Mouse (Mus musculus) intestine, postnatal 0 days (tissue): ENCODE data around the gene Frat1. TPM values are rescaled to one million over a fixed set of nuclear protein-coding genes. Genes with fewer than 3 reads are reported as not detected.
A peak's percentile ranks its signal among the peaks of the same experiment; 100 is the strongest.

Experiments used
- ATAC-seq: fragments of 200-750 bp; cut with Nextera tagmentation; 2 replicates; pipeline ENCODE4 v1.8.0; 2017; ENCODE audit warnings: mild to moderate bottlenecking, moderate TSS enrichment, moderate library complexity
- H3K27ac ChIP-seq: fragments of 300-500 bp; sonication (generic); 2 replicates; pipeline ENCODE4 v1.5.1; 2014; ENCODE audit warnings: mild to moderate bottlenecking, low read depth, low read length, moderate library complexity
- H3K27me3 ChIP-seq: fragments of 300-500 bp; sonication (generic); replicated peaks from 2 replicates; pipeline ENCODE4 v1.6.1; 2014; ENCODE audit warnings: low read length, mixed read lengths; ENCODE audit not compliant: control insufficient read depth, insufficient read depth
- H3K36me3 ChIP-seq: fragments of 300-500 bp; sonication (generic); 2 replicates; pipeline ENCODE4 v1.6.1; 2014; ENCODE audit warnings: mild to moderate bottlenecking, moderate library complexity; ENCODE audit not compliant: control insufficient read depth, insufficient read depth
- H3K4me1 ChIP-seq: fragments of 300-500 bp; sonication (generic); replicated peaks from 2 replicates; pipeline ENCODE4 v1.6.1; 2014; ENCODE audit warnings: antibody characterized with exemption, low read length, mixed read lengths; ENCODE audit not compliant: control insufficient read depth, insufficient read depth
- H3K4me2 ChIP-seq: fragments of 300-500 bp; sonication (generic); replicated peaks from 2 replicates; pipeline ENCODE4 v1.6.1; 2014; ENCODE audit warnings: low read depth, mild to moderate bottlenecking, moderate library complexity
- H3K4me3 ChIP-seq: fragments of 300-500 bp; sonication (generic); 2 replicates; pipeline ENCODE4 v1.5.1; 2014; ENCODE audit warnings: low read depth, low read length
- H3K9ac ChIP-seq: fragments of 300-500 bp; sonication (generic); 2 replicates; pipeline ENCODE4 v1.6.1; 2014; ENCODE audit warnings: mild to moderate bottlenecking, low read depth, low read length
- H3K9me3 ChIP-seq: fragments of 300-500 bp; sonication (generic); 2 replicates; pipeline ENCODE4 v1.6.1; 2016; ENCODE audit warnings: mixed run types; ENCODE audit not compliant: control insufficient read depth
- CTCF ChIP-seq: sonication (generic); IDR thresholded peaks from 2 replicates; pipeline ENCODE4 v1.5.1; 2016; ENCODE audit warnings: low read depth, mild to moderate bottlenecking, control low read depth, antibody characterized with exemption, moderate library complexity
- WGBS: fragments of 180-500 bp; shearing (Covaris S2); extraction: QIAGEN DNeasy Blood & Tissue Kit; methylation state at CpG from one replicate; pipeline ENCODE4 v1.1.7; 2014; 5-methylcytosine and 5-hydroxymethylcytosine counted together
- polyA plus RNA-seq: library from polyadenylated mRNA; unstranded; fragments of >200 nt; fragmentation: Nextera tagmentation; extraction: Ambion mirVana; gene quantifications from 2 replicates; pipeline ENCODE4 v1.2.1, GENCODE M21; 2015

Gene Frat1
- polyA plus RNA-seq, 1 experiment from 2014 or later, result 8.3 TPM

GRCm38 (mm10) chr19:41794901-41795300 lies 34.9 kb upstream of the Frat1 start:
- no peak for TF ChIP-seq CTCF
- no peaks in the 10 kb centered on the region for H3K9me3 ChIP-seq
- no peak overlapping the region for H3K9ac ChIP-seq
- ATAC-seq, result no peak
- H3K27me3 ChIP-seq, result no peaks in the 10 kb centered on the region
- H3K27ac ChIP-seq, result no peak overlapping the region
- no peak overlapping the region for H3K4me3 ChIP-seq
- H3K4me2 ChIP-seq, result no peak overlapping the region
- 75% methylated on average over 6 of the region's 6 CpGs for WGBS
- peaks cover 8% of the 10 kb centered on the region; the same call in 1 of the 2 replicates for H3K4me1 ChIP-seq
- H3K36me3 ChIP-seq, result no peaks in the 10 kb centered on the region

- 45% methylated on average over 3 of the region's 3 CpGs for WGBS
- TF ChIP-seq CTCF, result no peak
- no peak overlapping the region; the same call in none of the 2 replicates for H3K4me2 ChIP-seq
- no peak overlapping the region for H3K9ac ChIP-seq
- H3K4me3 ChIP-seq, result no peak overlapping the region
- H3K27ac ChIP-seq, result 0 out of 2 replicates have a peak overlapping the region, but pooled peaks have one; percentile 37
- peaks cover 8% of the 10 kb centered on the region; the same call in 1 of the 2 replicates for H3K4me1 ChIP-seq
- H3K36me3 ChIP-seq, result no peaks in the 10 kb centered on the region
- no peaks in the 10 kb centered on the region for H3K9me3 ChIP-seq
- no peaks in the 10 kb centered on the region for H3K27me3 ChIP-seq
- ATAC-seq, result no peak
Observed at GRCm38 (mm10) chr19:41796148-41796760, 33.5 kb upstream of the Frat1 start.

- Histone ChIP-seq H3K27ac (0 out of 2 replicates have a peak overlapping the region, but pooled peaks have one; percentile 37), H3K36me3 (no peaks in the 10 kb centered on the region), H3K4me3 (no peak overlapping the region), H3K9me3 (no peaks in the 10 kb centered on the region), H3K4me1 (peaks cover 8% of the 10 kb centered on the region; the same call in 1 of the 2 replicates), H3K27me3 (no peaks in the 10 kb centered on the region), H3K4me2 (no peak overlapping the region; the same call in 1 of the 2 replicates), H3K9ac (no peak overlapping the region)
- WGBS, result 74% methylated on average over 12 of the region's 12 CpGs
- ATAC-seq, result no peak
- TF ChIP-seq CTCF, result no peak
Observed at GRCm38 (mm10) chr19:41796789-41797327, 32.9 kb upstream of the Frat1 start.

- no peak for TF ChIP-seq CTCF
- no peaks in the 10 kb centered on the region for H3K36me3 ChIP-seq
- 94% methylated on average over 6 of the region's 6 CpGs for WGBS
- peaks cover 8% of the 10 kb centered on the region; the same call in 1 of the 2 replicates for H3K4me1 ChIP-seq
- no peaks in the 10 kb centered on the region for H3K9me3 ChIP-seq
- no peak overlapping the region for H3K27ac ChIP-seq
- no peak overlapping the region for H3K4me2 ChIP-seq
- no peak overlapping the region for H3K9ac ChIP-seq
- no peak overlapping the region for H3K4me3 ChIP-seq
- H3K27me3 ChIP-seq, result no peaks in the 10 kb centered on the region
- no peak for ATAC-seq
Observed at GRCm38 (mm10) chr19:41797536-41797935, 32.2 kb upstream of the Frat1 start.

- Histone ChIP-seq H3K27me3 (no peaks in the 10 kb centered on the region), H3K4me1 (0 out of 2 replicates have a peak, but pooled peaks cover 2% of the 10 kb centered on the region), H3K4me3 (peak overlapping the region; percentile 99), H3K36me3 (no peaks in the 10 kb centered on the region), H3K9me3 (no peaks in the 10 kb centered on the region), H3K4me2 (peak overlapping the region; percentile 80), H3K9ac (no peak overlapping the region), H3K27ac (no peak overlapping the region)
- TF ChIP-seq CTCF, result no peak
- 38% methylated on average over 6 of the region's 6 CpGs for WGBS
- ATAC-seq, result no peak
Observed at GRCm38 (mm10) chr19:41800451-41800850, 29.3 kb upstream of the Frat1 start.

GRCm38 (mm10) chr19:41800986-41801741 lies 28.6 kb upstream of the Frat1 start:
- Histone ChIP-seq H3K27me3 (no peaks in the 10 kb centered on the region), H3K36me3 (no peaks in the 10 kb centered on the region), H3K9me3 (no peaks in the 10 kb centered on the region), H3K9ac (peak overlapping the region; percentile 81), H3K4me3 (peak overlapping the region; percentile 99), H3K4me1 (no peaks in the 10 kb centered on the region), H3K4me2 (peak overlapping the region; percentile 80), H3K27ac (no peak overlapping the region; the same call in 1 of the 2 replicates)
- TF ChIP-seq CTCF, result no peak
- no peak for ATAC-seq
- WGBS, result 3% methylated on average over 26 of the region's 26 CpGs
